Mouse (Mus musculus): ENCODE data around the gene Ppp1r13l. TPM values are rescaled to one million over a fixed set of nuclear protein-coding genes. Genes with fewer than 3 reads are reported as not detected.

The Ppp1r13l gene
- polyA plus RNA-seq (2014; fragmentation: Nextera tagmentation; extraction: Ambion mirVana), result 5.4 and 7.8 TPM in 2 replicates

DNA sequence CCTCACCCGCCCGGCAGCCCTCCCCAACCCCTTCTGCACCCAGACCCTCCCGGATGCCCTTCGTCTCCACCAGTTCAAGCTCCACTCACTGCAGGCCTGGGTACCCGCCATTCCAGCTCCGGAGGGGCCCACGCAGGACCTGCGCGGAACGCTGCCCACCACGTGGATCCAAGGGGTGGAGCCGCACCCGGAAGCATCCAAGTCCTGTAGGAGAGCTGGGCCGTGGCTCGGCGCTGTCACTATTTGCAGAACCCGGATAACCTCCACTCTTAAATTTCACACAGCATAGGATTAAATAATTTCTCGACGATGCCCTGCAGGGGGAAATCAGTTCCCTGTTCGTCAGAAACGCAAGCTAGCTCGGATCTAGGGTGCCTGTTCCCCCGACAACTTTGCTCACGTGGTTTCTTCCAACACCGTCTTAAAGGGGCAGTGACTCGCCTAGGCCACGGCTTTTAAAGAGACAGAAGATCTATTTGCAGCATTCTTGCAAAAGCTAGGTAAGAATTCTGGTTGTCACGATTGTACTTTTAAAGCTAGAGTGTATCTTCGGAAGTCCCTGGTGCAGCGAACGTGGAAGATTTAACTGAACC lies at the start of gene Ppp1r13l, which contains the start of gene Cd3eap:
TSS of gene Ppp1r13l (plus strand) at position 451 of the 593 bp plus-strand sequence.
TSS of gene Cd3eap (minus strand) at position 185 of the 593 bp plus-strand sequence.
- peak within 1 kb of the TSS; percentile 98 for H3K4me2 ChIP-seq (replicated peaks; ENCODE audit: low read depth, low read length)
- no peaks in the 10 kb centered on the region for H3K9me3 ChIP-seq (ENCODE audit: control insufficient read depth, low read length)
- H3K36me3 ChIP-seq (ENCODE audit: control insufficient read depth, insufficient read depth, low read length), result peaks cover 27% of the 10 kb centered on the region
- ATAC-seq (ENCODE audit: low FRiP score, low TSS enrichment), result peak; percentile 63
- 0 out of 2 replicates have a peak, but pooled peaks cover 4% of the 10 kb centered on the region for H3K4me1 ChIP-seq (ENCODE audit: control insufficient read depth, insufficient read depth, low read length)
- WGBS, result under 1% methylated on average over 31 of the region's 31 CpGs
- H3K27me3 ChIP-seq (ENCODE audit: control insufficient read depth, insufficient read depth, low read length), result no peaks in the 10 kb centered on the region
- H3K9ac ChIP-seq (ENCODE audit: low read depth, low read length), result peak within 1 kb of the TSS; percentile 69
- H3K4me3 ChIP-seq (ENCODE audit: low read length), result peak within 1 kb of the TSS; percentile 82
- H3K27ac ChIP-seq (ENCODE audit: low read depth, low read length), result peak within 1 kb of the TSS; percentile 59

- peak; percentile 82 for ATAC-seq (ENCODE audit: low FRiP score, low TSS enrichment)
- H3K27me3 ChIP-seq (ENCODE audit: control insufficient read depth, insufficient read depth, low read length), result peaks cover 22% of the 10 kb centered on the region
- peaks cover 4% of the 10 kb centered on the region; the same call in 1 of the 2 replicates for H3K4me1 ChIP-seq (ENCODE audit: control insufficient read depth, insufficient read depth, low read length)
- H3K9me3 ChIP-seq (ENCODE audit: control insufficient read depth, low read length), result no peaks in the 10 kb centered on the region
- peak within 1 kb of the TSS; percentile 57 for H3K9ac ChIP-seq (ENCODE audit: low read depth, low read length)
- H3K4me2 ChIP-seq (replicated peaks; ENCODE audit: low read depth, low read length), result peak within 1 kb of the TSS; percentile 99
- H3K36me3 ChIP-seq (ENCODE audit: control insufficient read depth, insufficient read depth, low read length), result no peaks in the 10 kb centered on the region
- WGBS, result under 1% methylated on average over 48 of the region's 49 CpGs
- H3K27ac ChIP-seq (ENCODE audit: low read depth, low read length), result no peak within 1 kb of the TSS
- peak within 1 kb of the TSS; percentile 68 for H3K4me3 ChIP-seq (ENCODE audit: low read length)
Observed at GRCm38 (mm10) chr7:19309884-19310641, 49.5 kb upstream of the Ppp1r13l start, which contains the start of gene Fosb. Gene Fosb, minus strand, starts transcription at chr7:19310051.

DNA sequence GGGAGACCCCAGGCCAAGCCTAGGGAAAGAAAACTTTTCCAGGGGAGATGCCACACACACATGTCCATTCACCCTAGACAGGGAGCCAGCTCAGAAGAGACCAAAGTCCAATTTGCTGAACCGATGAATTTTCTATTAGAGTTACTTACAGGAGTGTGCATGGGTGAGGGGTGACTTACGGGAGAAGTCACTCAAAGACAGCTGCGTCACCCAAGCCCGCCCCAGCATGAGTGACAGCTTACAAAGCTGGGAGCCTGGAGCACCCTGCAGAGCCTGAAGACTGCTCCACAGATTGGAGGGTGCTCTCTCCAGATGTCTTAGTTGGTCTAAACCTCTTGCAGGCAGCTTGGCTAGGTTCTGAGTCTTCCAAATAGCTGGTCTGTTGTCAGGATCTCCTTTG lies 47.6 kb upstream of the Ppp1r13l start:
- Histone ChIP-seq H3K27ac (ENCODE audit: low read depth, low read length) (no peak overlapping the region), H3K4me1 (ENCODE audit: control insufficient read depth, insufficient read depth, low read length) (peaks cover 4% of the 10 kb centered on the region; the same call in 1 of the 2 replicates), H3K4me2 (replicated peaks; ENCODE audit: low read depth, low read length) (no peak overlapping the region), H3K4me3 (ENCODE audit: low read length) (no peak overlapping the region), H3K9me3 (ENCODE audit: control insufficient read depth, low read length) (no peaks in the 10 kb centered on the region), H3K36me3 (ENCODE audit: control insufficient read depth, insufficient read depth, low read length) (no peaks in the 10 kb centered on the region), H3K9ac (ENCODE audit: low read depth, low read length) (no peak overlapping the region), H3K27me3 (ENCODE audit: control insufficient read depth, insufficient read depth, low read length) (peaks cover 3% of the 10 kb centered on the region)
- WGBS, result 42% methylated on average over 4 of the region's 4 CpGs
- ATAC-seq (ENCODE audit: low FRiP score, low TSS enrichment), result no peak

DNA sequence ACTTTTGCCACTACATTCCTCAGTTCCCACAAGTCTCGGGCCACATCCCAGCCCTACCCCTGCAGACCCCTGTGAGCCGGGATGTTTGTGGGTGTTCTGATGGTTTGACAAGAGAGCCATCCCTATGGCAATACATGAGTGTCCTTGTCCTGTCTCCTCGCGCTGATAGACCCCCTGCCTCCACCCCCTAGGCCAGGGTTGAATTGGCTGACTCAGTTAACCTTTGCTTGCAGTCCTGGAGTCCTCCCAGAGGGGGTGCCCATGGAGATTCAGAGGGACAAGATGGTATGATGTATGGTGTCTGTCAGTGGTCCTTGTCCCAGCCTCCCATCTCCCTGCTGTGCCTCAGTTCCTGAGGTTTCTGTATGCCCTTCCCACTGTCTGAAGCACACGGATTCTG lies 45.5 kb upstream of the Ppp1r13l start:
- H3K4me3 ChIP-seq (ENCODE audit: low read length), result no peak overlapping the region
- no peak overlapping the region for H3K9ac ChIP-seq (ENCODE audit: low read depth, low read length)
- H3K27ac ChIP-seq (ENCODE audit: low read depth, low read length), result no peak overlapping the region
- no peak overlapping the region for H3K4me2 ChIP-seq (replicated peaks; ENCODE audit: low read depth, low read length)
- peaks cover 7% of the 10 kb centered on the region; the same call in 1 of the 2 replicates for H3K27me3 ChIP-seq (ENCODE audit: control insufficient read depth, insufficient read depth, low read length)
- 51% methylated on average over 5 of the region's 5 CpGs for WGBS
- no peaks in the 10 kb centered on the region for H3K4me1 ChIP-seq (ENCODE audit: control insufficient read depth, insufficient read depth, low read length)
- H3K36me3 ChIP-seq (ENCODE audit: control insufficient read depth, insufficient read depth, low read length), result no peaks in the 10 kb centered on the region
- ATAC-seq (ENCODE audit: low FRiP score, low TSS enrichment), result no peak
- no peaks in the 10 kb centered on the region for H3K9me3 ChIP-seq (ENCODE audit: control insufficient read depth, low read length)

- no peak for ATAC-seq (ENCODE audit: low FRiP score, low TSS enrichment)
- Histone ChIP-seq H3K27me3 (ENCODE audit: control insufficient read depth, insufficient read depth, low read length) (peaks cover 7% of the 10 kb centered on the region; the same call in 1 of the 2 replicates), H3K4me1 (ENCODE audit: control insufficient read depth, insufficient read depth, low read length) (0 out of 2 replicates have a peak, but pooled peaks cover 4% of the 10 kb centered on the region), H3K36me3 (ENCODE audit: control insufficient read depth, insufficient read depth, low read length) (no peaks in the 10 kb centered on the region), H3K9ac (ENCODE audit: low read depth, low read length) (no peak overlapping the region), H3K4me2 (replicated peaks; ENCODE audit: low read depth, low read length) (no peak overlapping the region), H3K4me3 (ENCODE audit: low read length) (no peak overlapping the region), H3K27ac (ENCODE audit: low read depth, low read length) (no peak overlapping the region), H3K9me3 (ENCODE audit: control insufficient read depth, low read length) (no peaks in the 10 kb centered on the region)
- 60% methylated on average over 14 of the region's 14 CpGs for WGBS
Observed at GRCm38 (mm10) chr7:19316451-19317161, 42.9 kb upstream of the Ppp1r13l start.

DNA sequence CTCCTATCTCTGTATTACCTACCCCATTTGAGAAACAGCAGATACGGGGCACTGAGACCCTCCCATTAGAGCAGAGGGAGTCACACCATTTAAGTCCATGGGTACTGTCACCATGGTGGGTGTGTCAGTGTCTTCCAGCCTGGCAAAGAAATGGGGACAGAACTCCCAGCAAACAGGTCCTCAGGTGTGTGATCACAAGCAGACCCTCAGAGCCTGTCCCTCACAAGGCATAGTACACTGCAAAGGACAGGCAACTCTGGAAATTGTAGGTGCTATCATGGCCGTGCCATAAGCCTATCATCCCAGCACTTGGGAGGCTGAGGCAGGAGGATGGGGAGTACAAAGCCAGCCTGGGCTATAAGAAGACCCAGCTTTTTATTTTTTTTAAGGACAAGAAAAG lies 41.3 kb upstream of the Ppp1r13l start:
- no peaks in the 10 kb centered on the region for H3K36me3 ChIP-seq (ENCODE audit: control insufficient read depth, insufficient read depth, low read length)
- H3K27ac ChIP-seq (ENCODE audit: low read depth, low read length), result no peak overlapping the region
- peaks cover 10% of the 10 kb centered on the region; the same call in 1 of the 2 replicates for H3K27me3 ChIP-seq (ENCODE audit: control insufficient read depth, insufficient read depth, low read length)
- ATAC-seq (ENCODE audit: low FRiP score, low TSS enrichment), result no peak
- no peak overlapping the region for H3K9ac ChIP-seq (ENCODE audit: low read depth, low read length)
- no peak overlapping the region for H3K4me3 ChIP-seq (ENCODE audit: low read length)
- no peak overlapping the region for H3K4me2 ChIP-seq (replicated peaks; ENCODE audit: low read depth, low read length)
- WGBS, result 71% methylated on average over 2 of the region's 2 CpGs
- 0 out of 2 replicates have a peak, but pooled peaks cover 4% of the 10 kb centered on the region for H3K4me1 ChIP-seq (ENCODE audit: control insufficient read depth, insufficient read depth, low read length)
- H3K9me3 ChIP-seq (ENCODE audit: control insufficient read depth, low read length), result no peaks in the 10 kb centered on the region

- ATAC-seq (ENCODE audit: low FRiP score, low TSS enrichment), result no peak
- Histone ChIP-seq H3K9me3 (ENCODE audit: control insufficient read depth, low read length) (no peaks in the 10 kb centered on the region), H3K27ac (ENCODE audit: low read depth, low read length) (no peak overlapping the region), H3K36me3 (ENCODE audit: control insufficient read depth, insufficient read depth, low read length) (no peaks in the 10 kb centered on the region), H3K4me2 (replicated peaks; ENCODE audit: low read depth, low read length) (no peak overlapping the region), H3K27me3 (ENCODE audit: control insufficient read depth, insufficient read depth, low read length) (peaks cover 10% of the 10 kb centered on the region; the same call in 1 of the 2 replicates), H3K9ac (ENCODE audit: low read depth, low read length) (no peak overlapping the region), H3K4me3 (ENCODE audit: low read length) (no peak overlapping the region), H3K4me1 (ENCODE audit: control insufficient read depth, insufficient read depth, low read length) (0 out of 2 replicates have a peak, but pooled peaks cover 4% of the 10 kb centered on the region)
- WGBS, result 75% methylated on average over 7 of the region's 7 CpGs
Observed at GRCm38 (mm10) chr7:19318676-19319075, 40.9 kb upstream of the Ppp1r13l start.

GRCm38 (mm10) chr7:19319458-19319857 lies 40.1 kb upstream of the Ppp1r13l start:
- peak overlapping the region; percentile 56 for H3K9ac ChIP-seq (ENCODE audit: low read depth, low read length)
- ATAC-seq (ENCODE audit: low FRiP score, low TSS enrichment), result peak; percentile 63
- no peaks in the 10 kb centered on the region for H3K36me3 ChIP-seq (ENCODE audit: control insufficient read depth, insufficient read depth, low read length)
- peak overlapping the region; percentile 65 for H3K4me2 ChIP-seq (replicated peaks; ENCODE audit: low read depth, low read length)
- peak overlapping the region; percentile 36 for H3K4me3 ChIP-seq (ENCODE audit: low read length)
- H3K9me3 ChIP-seq (ENCODE audit: control insufficient read depth, low read length), result no peaks in the 10 kb centered on the region
- H3K27me3 ChIP-seq (ENCODE audit: control insufficient read depth, insufficient read depth, low read length), result peaks cover 10% of the 10 kb centered on the region; the same call in 1 of the 2 replicates
- 0 out of 2 replicates have a peak, but pooled peaks cover 4% of the 10 kb centered on the region for H3K4me1 ChIP-seq (ENCODE audit: control insufficient read depth, insufficient read depth, low read length)
- H3K27ac ChIP-seq (ENCODE audit: low read depth, low read length), result no peak overlapping the region
- 19% methylated on average over 9 of the region's 9 CpGs for WGBS

Data from kidney, embryonic 14.5 days (tissue).